Mouse (Mus musculus) mouse trophoblast stem cell (cell line): Measurements from ENCODE around the gene Olfr1002.
"Not testable (repeated sequence)": the region's sequence is repeated elsewhere in the genome, so short reads cannot be mapped to it uniquely, and the experiment has no call there.

Experiments used
- in situ Hi-C, 2 experiments: fragments of 300-500 bp; cut with MseI, MboI; formaldehyde crosslinking; loops; 2 replicates in 1 of 2; 3 replicates in 1 of 2; pipeline ENCODE4 v1.15.1; 2025

Gene Olfr1002

GRCm38 (mm10) chr2:85650604-85651003, at the start of gene Olfr1002:
Olfr1002 (minus strand) TSS chr2:85650704.
- in situ Hi-C loops: no loop called here

GRCm38 (mm10) chr2:85689131-85689530, 38.6 kb upstream of the Olfr1002 start, which contains the start of gene Olfr1008:
Olfr1008 (plus strand) TSS chr2:85689431.
- in situ Hi-C loops: no loop called here

GRCm38 (mm10) chr2:85678667-85679066, 28.2 kb upstream of the Olfr1002 start, which contains the start of gene Olfr1006:
Olfr1006 (minus strand) TSS chr2:85678767.
- in situ Hi-C loops: no loop called here

- in situ Hi-C loops: not testable (repeated sequence)
Observed at GRCm38 (mm10) chr2:85664355-85664754, 13.9 kb upstream of the Olfr1002 start, which contains the start of gene Olfr154. Olfr154 (minus strand) TSS chr2:85664455.

GRCm38 (mm10) chr2:85611803-85612202, 38.7 kb downstream of the Olfr1002 start, which contains the start of gene Olfr1000:
Olfr1000 (minus strand) TSS chr2:85611903.
- in situ Hi-C loops: no loop called here
